Mouse (Mus musculus): ENCODE results near the gene Loxl1. TPM values are rescaled to one million over a fixed set of nuclear protein-coding genes. Genes with fewer than 3 reads are reported as not detected.

Gene Loxl1
- not detected for polyA plus RNA-seq (2017; shearing (Covaris generic))

- ATAC-seq = no peak
Measured at GRCm38 (mm10) chr9:58312944-58313359, at the start of gene Loxl1. Loxl1 (minus strand) TSS chr9:58313186.

- ATAC-seq = no peak
Measured at GRCm38 (mm10) chr9:58361956-58362355, 49.0 kb upstream of the Loxl1 start.

- ATAC-seq = no peak
Measured at GRCm38 (mm10) chr9:58361373-58361772, 48.4 kb upstream of the Loxl1 start.

GRCm38 (mm10) chr9:58355262-58356050 lies 42.5 kb upstream of the Loxl1 start:
- ATAC-seq = no peak

- no peak for ATAC-seq
Measured at GRCm38 (mm10) chr9:58354701-58355100, 41.7 kb upstream of the Loxl1 start.

GRCm38 (mm10) chr9:58353224-58353623 lies 40.2 kb upstream of the Loxl1 start:
- ATAC-seq = no peak

- no peak for ATAC-seq
Measured at GRCm38 (mm10) chr9:58347795-58348194, 34.8 kb upstream of the Loxl1 start.

GRCm38 (mm10) chr9:58346498-58346897 lies 33.5 kb upstream of the Loxl1 start:
- ATAC-seq = no peak

- no peak for ATAC-seq
Measured at GRCm38 (mm10) chr9:58345963-58346362, 33.0 kb upstream of the Loxl1 start.

- no peak for ATAC-seq
Measured at GRCm38 (mm10) chr9:58341795-58342194, 28.8 kb upstream of the Loxl1 start.

GRCm38 (mm10) chr9:58336650-58337281 lies 23.8 kb upstream of the Loxl1 start:
- no peak for ATAC-seq

GRCm38 (mm10) chr9:58331276-58331675 lies 18.3 kb upstream of the Loxl1 start:
- no peak for ATAC-seq

- ATAC-seq = no peak
Measured at GRCm38 (mm10) chr9:58330293-58330692, 17.3 kb upstream of the Loxl1 start.

GRCm38 (mm10) chr9:58327382-58327781 lies 14.4 kb upstream of the Loxl1 start:
- ATAC-seq = no peak

- no peak for ATAC-seq
Measured at GRCm38 (mm10) chr9:58326477-58327180, 13.6 kb upstream of the Loxl1 start.

GRCm38 (mm10) chr9:58321681-58322080 lies 8.7 kb upstream of the Loxl1 start:
- no peak for ATAC-seq

- ATAC-seq = no peak
Measured at GRCm38 (mm10) chr9:58318317-58318716, 5.3 kb upstream of the Loxl1 start.

GRCm38 (mm10) chr9:58317381-58317780 lies 4.4 kb upstream of the Loxl1 start:
- no peak for ATAC-seq

- no peak for ATAC-seq
Measured at GRCm38 (mm10) chr9:58316784-58317183, 3.8 kb upstream of the Loxl1 start.

GRCm38 (mm10) chr9:58315850-58316249 lies 2.9 kb upstream of the Loxl1 start:
- ATAC-seq = no peak

GRCm38 (mm10) chr9:58314682-58315360 lies 1.8 kb upstream of the Loxl1 start:
- no peak for ATAC-seq

GRCm38 (mm10) chr9:58312196-58312943 lies 616 bp downstream of the Loxl1 start:
- ATAC-seq = no peak
